Mouse (Mus musculus) urinary bladder, postnatal 36 days (tissue): ENCODE data around the gene Cs.

Experiments used
- DNase-seq, 2 experiments: peaks; one replicate each; pipeline ENCODE4 v3.0.0; 2022; ENCODE audit warnings: low spot score in 2 of 2, mixed read lengths in 1 of 2

Gene Cs

DNA sequence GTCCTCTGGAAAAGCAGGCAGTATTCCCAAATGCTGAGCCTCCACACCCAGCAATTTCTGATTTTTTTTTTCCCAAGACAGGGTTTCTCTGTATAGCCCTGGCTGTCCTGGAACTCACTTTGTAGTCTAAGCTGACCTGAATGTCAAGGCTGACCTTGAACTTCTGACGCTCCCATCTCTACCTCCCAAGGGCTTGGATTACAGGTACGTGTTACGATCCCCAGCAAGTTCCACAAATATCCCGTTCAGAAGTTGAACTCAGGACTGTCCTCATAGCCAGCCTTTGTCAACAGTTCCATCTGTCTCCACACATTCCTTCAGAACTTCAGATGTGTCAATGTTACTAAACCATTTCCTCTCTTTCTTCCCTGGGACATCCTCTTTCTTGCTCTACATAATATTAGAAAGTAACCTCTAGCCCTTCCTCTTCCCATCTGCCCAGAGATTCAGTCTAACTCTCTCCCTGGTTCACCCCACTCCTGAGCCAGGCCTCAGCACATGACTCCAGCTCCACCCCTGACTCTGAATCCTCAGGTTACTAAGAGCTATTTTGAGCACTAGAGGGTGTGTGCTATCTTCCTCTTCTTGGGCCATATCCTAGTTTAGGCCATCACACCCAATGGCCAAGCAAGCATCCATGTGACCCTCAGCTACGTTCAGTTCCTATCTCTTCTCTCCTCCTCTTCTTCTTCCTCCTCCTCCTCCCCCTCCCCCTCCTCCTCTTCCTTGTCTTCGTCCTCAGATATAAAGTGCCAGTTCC lies 35.6 kb downstream of the Cs start:
- no peak for DNase-seq

- no peak for DNase-seq
Measured at GRCm38 (mm10) chr10:128374393-128374792, 36.9 kb downstream of the Cs start.

- DNase-seq = no peak
Measured at GRCm38 (mm10) chr10:128376099-128376454, 38.5 kb downstream of the Cs start.

GRCm38 (mm10) chr10:128376455-128377211 lies 39.1 kb downstream of the Cs start, which contains the start of gene Ankrd52:
TSS of gene Ankrd52 (plus strand) at chr10:128377115.
- peak; percentile 84 to 85 for DNase-seq

- DNase-seq = peak; percentile 26 to 28
Measured at GRCm38 (mm10) chr10:128377222-128377939, 39.8 kb downstream of the Cs start.

GRCm38 (mm10) chr10:128377940-128378448 lies 40.5 kb downstream of the Cs start:
- no peak for DNase-seq

- DNase-seq = no peak
Measured at GRCm38 (mm10) chr10:128378462-128378861, 40.9 kb downstream of the Cs start.

DNA sequence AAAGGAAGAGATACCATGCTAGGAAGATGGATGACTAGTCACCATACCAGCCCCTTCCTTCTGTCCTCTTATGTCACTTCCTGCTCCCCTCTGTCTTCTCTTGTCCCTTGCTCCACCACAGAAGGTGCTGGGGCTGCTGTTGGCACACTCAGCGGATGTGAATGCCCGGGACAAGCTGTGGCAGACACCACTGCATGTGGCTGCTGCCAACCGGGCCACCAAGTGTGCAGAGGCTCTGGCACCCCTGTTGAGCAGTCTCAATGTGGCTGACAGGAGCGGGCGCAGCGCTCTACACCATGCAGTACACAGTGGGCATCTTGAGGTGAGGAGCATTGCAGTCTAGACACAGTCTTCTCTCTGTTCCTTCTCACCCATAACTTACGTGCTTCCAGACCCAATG lies 41.7 kb downstream of the Cs start:
- DNase-seq = no peak

- DNase-seq = no peak
Measured at GRCm38 (mm10) chr10:128380565-128380964, 43.0 kb downstream of the Cs start.

DNA sequence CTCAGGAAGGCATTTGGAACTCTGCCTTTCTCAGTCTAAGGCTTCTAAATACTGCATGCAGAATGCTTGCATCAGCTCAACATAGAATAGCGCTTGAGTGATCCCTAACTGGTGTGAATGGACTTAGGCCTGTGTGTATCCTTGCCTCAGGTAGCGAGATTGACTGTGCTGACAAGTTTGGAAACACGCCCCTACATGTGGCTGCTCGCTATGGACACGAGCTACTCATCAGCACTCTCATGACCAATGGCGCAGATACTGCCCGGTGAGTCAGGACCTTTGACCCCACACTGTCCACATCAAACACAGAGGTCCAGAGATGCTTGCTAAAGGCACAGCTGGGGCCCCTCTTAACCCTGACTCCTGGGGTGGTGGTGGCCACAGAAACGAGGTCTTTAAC lies 44.9 kb downstream of the Cs start:
- DNase-seq = no peak

DNA sequence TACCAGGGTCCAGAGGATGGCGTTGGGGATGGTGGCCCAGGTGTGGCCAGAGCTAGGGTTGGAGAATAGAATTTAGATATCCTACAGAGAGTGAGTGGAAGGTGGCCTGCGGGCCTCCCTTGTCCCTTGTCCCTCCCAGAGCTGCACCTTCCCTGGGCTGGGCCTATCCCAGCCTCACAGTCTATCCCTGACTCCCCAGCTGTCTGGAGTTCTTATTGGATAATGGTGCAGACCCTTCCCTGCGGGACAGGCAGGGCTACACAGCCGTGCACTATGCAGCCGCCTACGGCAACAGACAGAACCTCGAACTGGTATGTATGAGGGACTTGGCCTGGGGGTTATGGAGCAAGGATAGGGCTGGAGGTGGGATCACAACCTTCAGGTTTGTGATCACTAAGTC lies 48.4 kb downstream of the Cs start:
- DNase-seq = no peak

GRCm38 (mm10) chr10:128388941-128389340 lies 51.4 kb downstream of the Cs start:
- no peak for DNase-seq

- no peak for DNase-seq
Measured at GRCm38 (mm10) chr10:128389570-128389969, 52.0 kb downstream of the Cs start.

DNA sequence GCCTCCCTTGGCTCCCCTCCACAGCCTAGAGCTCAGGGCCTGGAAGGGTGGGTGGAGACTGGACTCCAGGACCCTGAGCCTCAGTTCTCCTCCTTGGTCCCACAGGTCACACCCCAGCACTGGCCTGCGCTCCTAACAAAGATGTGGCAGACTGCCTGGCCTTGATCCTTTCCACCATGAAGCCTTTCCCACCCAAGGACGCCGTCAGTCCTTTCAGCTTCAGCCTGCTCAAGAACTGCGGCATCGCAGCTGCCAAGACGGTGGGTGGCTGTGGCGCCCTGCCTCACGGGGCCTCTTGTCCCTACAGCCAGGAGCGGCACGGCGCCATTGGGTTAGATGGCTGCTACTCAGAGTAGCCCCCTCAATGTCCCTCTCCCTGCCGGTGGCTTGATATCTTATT lies 52.8 kb downstream of the Cs start:
- no peak for DNase-seq

DNA sequence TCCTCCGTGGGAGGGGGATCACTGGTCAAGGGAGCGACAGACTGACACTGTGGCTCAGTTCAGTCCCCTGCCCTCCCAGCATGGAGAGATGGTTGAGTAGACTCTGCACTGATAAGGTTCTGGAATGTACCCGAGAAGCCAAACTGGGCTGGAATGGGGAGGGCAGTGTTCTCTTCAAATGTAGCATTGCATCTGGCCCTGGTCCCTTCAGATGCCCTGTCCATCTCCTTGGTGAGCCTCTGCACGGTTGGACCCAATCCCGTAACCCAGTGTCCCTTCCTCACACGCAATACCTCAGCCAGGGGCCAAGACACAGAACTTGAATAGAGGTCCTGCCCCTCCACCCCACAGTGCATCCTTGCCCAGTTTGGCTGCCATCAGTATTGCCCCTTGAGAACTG lies 54.3 kb downstream of the Cs start:
- no peak for DNase-seq

DNA sequence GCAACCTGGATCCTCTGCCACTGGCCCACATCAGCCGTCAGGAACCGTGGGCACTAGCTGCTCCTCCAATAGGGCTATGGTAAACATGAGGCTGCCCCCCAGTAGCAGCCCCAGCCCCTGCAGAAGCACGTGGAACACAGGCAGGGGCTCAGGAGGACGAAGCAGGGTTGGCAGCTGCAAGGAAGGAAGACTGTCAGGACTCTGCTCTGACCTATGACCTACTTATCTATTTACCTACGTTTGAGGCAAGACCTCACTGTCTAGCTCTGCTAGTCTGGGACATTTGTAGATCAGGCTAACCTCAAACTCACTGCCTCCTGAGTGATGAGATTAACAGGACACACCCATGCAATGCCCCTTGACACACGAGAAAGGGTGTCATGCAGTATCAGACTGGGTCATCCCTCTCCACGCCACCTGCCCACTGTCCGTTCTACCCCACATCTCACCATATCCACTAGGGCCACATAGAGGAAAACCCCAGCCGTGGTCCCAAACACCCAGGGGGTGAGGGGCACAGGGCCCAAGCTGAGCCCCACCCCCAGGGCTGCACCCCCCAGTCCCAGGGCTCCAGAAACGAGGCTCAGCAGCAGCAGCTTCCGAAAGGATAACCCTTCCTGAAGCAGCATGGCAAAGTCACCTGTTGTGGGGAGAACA lies 58.6 kb downstream of the Cs start:
- DNase-seq = no peak

DNA sequence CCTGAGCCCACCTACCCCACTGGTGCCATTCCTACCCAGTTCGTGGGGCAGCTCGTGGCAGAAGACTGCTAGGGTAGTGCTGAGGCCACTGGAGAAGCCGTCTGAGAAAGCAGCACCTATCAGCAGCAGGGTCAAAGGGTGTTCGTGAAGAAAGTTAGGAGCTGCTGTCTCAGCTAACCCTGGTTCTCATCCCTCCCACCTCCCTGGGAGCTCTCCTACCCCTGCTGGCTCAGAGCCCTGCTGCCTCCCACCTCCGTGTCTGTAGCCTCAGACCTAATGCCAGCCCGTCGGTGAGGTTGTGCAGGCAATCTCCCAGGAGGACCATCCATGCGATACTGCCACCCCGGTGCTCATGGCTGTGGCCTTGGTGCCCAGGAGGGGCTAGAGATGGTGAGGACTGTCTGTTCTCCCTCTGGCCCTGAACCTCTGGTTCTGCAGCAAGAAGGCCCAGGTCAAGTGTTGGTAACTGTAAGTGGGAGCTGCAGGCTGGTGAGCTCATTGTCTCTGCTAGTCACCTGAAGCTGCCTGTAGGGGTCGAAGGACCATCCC lies 59.3 kb downstream of the Cs start:
- no peak for DNase-seq

DNA sequence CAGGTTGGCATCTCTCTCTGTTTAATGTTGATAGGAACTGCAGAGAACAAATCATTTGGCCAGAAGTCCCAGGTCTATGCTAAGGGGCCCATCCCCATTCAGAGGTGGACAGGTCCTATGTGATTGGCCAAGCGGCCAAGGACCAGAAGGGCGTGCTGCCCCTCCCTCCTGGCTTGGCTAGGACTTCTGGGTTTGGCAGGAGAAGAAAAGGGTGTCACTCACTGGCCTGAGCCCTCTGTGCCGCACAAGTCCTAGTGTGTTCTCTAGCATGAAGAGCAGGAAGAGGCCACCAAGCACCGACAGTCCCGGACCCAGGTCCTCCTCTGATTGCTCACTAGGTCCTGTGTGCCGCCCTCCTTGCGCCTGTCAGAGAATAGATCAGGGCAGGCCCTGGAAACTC lies 59.9 kb downstream of the Cs start:
- DNase-seq = no peak

DNA sequence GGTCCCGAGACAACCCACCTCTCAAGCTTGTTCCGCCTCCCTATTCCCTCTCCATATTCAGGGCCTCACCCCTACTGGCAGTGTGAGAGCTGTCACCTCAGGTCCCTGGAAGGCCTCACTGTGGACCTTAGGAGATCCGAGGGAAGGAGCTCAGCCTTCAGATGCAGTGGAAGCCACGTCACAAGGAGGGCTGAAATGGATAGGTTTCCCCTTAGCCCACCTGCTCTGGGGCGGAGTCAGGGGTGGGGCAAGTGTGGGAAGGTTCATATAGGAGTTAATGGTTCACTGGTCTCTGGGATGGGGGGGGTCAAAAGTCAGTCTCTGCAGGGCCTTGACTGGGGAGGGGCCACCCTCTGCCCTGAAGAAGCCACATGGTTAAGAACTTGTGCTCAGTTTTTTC lies 62.8 kb downstream of the Cs start:
- DNase-seq = no peak

GRCm38 (mm10) chr10:128401056-128401455 lies 63.5 kb downstream of the Cs start, which contains the start of gene Slc39a5:
TSS of gene Slc39a5 (minus strand) at chr10:128401229.
- no peak for DNase-seq

DNA sequence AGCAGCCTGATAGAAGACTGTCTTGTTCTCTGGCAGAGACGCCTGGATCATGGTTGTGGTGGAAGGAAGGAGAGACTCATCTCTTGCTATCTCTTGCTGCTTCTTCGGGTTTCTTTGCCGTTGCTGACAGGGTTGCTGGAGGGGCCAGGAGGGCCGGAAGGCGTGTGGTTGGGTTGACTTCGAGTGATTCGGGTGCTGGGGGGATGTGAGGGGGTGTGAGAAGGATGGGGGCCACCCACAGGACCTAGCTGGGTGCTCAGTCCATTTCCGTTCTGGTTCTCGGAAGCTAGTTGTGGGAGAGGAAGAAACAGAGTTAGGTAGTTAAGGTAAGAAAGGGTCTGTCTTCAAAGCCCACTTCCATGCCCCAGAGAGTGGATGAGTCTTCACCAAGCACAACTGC lies 64.1 kb downstream of the Cs start:
- DNase-seq = no peak

DNA sequence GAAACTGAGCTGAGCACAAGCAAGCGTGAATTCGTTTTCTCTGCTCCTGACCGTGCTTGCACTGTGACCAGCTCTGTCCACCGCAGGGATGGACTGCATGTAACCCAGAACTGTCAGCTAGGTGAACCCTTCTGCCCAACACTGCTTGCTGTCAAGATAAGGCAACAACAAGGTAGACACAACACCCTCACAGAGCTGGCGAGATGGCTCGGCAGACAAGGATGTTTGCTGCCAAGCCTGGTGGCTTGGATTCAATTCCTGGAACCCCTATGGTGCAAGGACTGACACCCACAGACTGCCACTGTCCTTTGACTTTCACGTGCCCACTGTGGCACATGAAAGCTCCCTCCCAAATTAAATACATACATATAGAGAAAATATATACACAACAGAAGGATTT lies 66.4 kb downstream of the Cs start:
- DNase-seq = no peak
